Mouse (Mus musculus) neural tube, embryonic 10.5 days (tissue): ENCODE measurements around the gene Cnpy2.
"Not testable (repeated sequence)": the region's sequence is repeated elsewhere in the genome, so short reads cannot be mapped to it uniquely, and the experiment has no call there.

ENCODE experiments used
- DNase-seq: peaks from one replicate; pipeline ENCODE4 v3.0.0-alpha.2; 2017; ENCODE audit warnings: low spot score; ENCODE audit errors: extremely low spot score

The Cnpy2 gene

GRCm38 (mm10) chr10:128310902-128311301, 11.4 kb upstream of the Cnpy2 start:
- no peak for DNase-seq

GRCm38 (mm10) chr10:128315578-128315977, 6.7 kb upstream of the Cnpy2 start:
- no peak for DNase-seq

GRCm38 (mm10) chr10:128321641-128322040, 618 bp upstream of the Cnpy2 start:
- peak; percentile 39 for DNase-seq

GRCm38 (mm10) chr10:128323516-128323915, 1.3 kb downstream of the Cnpy2 start:
- no peak for DNase-seq

- no peak for DNase-seq
Measured at GRCm38 (mm10) chr10:128326825-128327224, 4.6 kb downstream of the Cnpy2 start.

- no peak for DNase-seq
Measured at GRCm38 (mm10) chr10:128327610-128328009, 5.4 kb downstream of the Cnpy2 start.

- DNase-seq = not testable (repeated sequence)
Measured at GRCm38 (mm10) chr10:128332358-128333249, 10.3 kb downstream of the Cnpy2 start.

GRCm38 (mm10) chr10:128335582-128335981, 13.3 kb downstream of the Cnpy2 start:
- peak; percentile 66 for DNase-seq

GRCm38 (mm10) chr10:128336195-128336594, 13.9 kb downstream of the Cnpy2 start:
- DNase-seq = no peak

- no peak for DNase-seq
Measured at GRCm38 (mm10) chr10:128336597-128336996, 14.3 kb downstream of the Cnpy2 start.

- DNase-seq = peak; percentile 97
Measured at GRCm38 (mm10) chr10:128337306-128338181, 15.3 kb downstream of the Cnpy2 start, which contains the start of gene Cs. Cs (plus strand) TSS chr10:128337734.

GRCm38 (mm10) chr10:128338415-128338814, 16.2 kb downstream of the Cnpy2 start:
- DNase-seq = no peak

GRCm38 (mm10) chr10:128338948-128339347, 16.7 kb downstream of the Cnpy2 start:
- DNase-seq = no peak

GRCm38 (mm10) chr10:128340257-128340656, 18.0 kb downstream of the Cnpy2 start:
- DNase-seq = no peak

- no peak for DNase-seq
Measured at GRCm38 (mm10) chr10:128343436-128343835, 21.2 kb downstream of the Cnpy2 start.

- DNase-seq = no peak
Measured at GRCm38 (mm10) chr10:128344568-128345275, 22.5 kb downstream of the Cnpy2 start.

GRCm38 (mm10) chr10:128347541-128347940, 25.3 kb downstream of the Cnpy2 start:
- DNase-seq = no peak

GRCm38 (mm10) chr10:128358796-128359195, 36.5 kb downstream of the Cnpy2 start:
- no peak for DNase-seq

- DNase-seq = no peak
Measured at GRCm38 (mm10) chr10:128359226-128359625, 37.0 kb downstream of the Cnpy2 start.

GRCm38 (mm10) chr10:128361836-128362235, 39.6 kb downstream of the Cnpy2 start:
- DNase-seq = no peak

GRCm38 (mm10) chr10:128362568-128362967, 40.3 kb downstream of the Cnpy2 start:
- DNase-seq = no peak
